Mouse (Mus musculus) layer of hippocampus, postnatal 10 days (tissue): ENCODE measurements around the gene Mypop. TPM values are rescaled to one million over a fixed set of nuclear protein-coding genes. Genes with fewer than 3 reads are reported as not detected.

ENCODE experiments used
- DNase-seq, 2 experiments: peaks; one replicate each; pipeline ENCODE4 v3.0.0; 2021; ENCODE audit warnings: low spot score in 2 of 2
- total RNA-seq, 2 experiments: library from RNA; stranded (reverse); gene quantifications; 2 replicates each; pipeline ENCODE4 v1.2.3; 2021

Mypop gene
- total RNA-seq, 2 experiments from 2014 or later, result 28.0 to 29.1 TPM

DNA sequence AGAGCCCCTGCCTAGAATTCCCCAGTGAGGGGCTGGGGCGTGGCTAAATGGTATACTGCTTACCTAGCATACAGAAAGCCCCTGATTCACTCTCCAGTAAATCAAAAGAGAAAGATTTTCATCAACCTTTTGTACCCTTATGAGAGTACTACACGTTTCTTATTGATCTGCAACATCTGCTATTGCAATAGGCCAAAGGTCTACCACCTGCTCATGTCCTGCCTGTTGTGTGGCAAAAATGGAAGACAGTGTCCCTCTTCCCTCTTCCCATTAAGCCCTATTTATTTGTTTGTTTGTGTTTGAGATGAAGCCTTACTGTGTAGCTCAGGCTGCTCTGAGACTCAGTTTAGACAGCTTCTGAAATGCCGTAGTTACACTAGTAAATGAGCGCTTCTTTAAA lies 25.0 kb downstream of the Mypop start:
- no peak for DNase-seq

- DNase-seq, result no peak
Measured at GRCm38 (mm10) chr7:19017909-19018308, 26.9 kb downstream of the Mypop start.

GRCm38 (mm10) chr7:19021048-19021447 lies 30.0 kb downstream of the Mypop start:
- DNase-seq, result no peak

GRCm38 (mm10) chr7:19022189-19022958 lies 31.3 kb downstream of the Mypop start:
- no peak for DNase-seq

GRCm38 (mm10) chr7:19023357-19023814 lies 32.3 kb downstream of the Mypop start, which contains the start of gene Foxa3:
TSS of gene Foxa3 (minus strand) at chr7:19023538.
- DNase-seq, result peak in 1 of 2 experiments; percentile 53

DNA sequence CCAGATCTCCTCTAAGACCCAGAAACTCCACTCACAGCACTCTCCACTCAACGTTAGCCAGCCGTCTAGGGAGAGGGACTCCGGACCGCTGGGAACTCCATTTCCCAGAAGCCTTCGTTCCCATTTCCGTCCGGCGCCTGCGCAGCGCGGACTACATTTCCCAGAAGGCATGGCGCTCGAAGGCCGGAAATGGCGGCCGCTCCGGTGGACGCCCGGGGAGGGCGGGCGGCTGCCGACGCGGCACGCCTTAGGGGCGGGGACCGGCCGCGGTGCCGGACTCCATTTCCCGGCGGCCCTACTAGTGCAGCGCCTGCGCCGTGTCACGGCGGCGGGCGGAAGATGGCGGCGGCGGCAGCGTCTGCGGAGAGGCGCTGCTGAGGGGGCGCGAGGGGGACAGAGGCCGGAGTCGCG lies 33.1 kb downstream of the Mypop start, which contains the start of gene Sympk:
Gene Sympk, plus strand, starts transcription at position 282 of the 411 bp plus-strand sequence.
- DNase-seq, result peak; percentile 94

DNA sequence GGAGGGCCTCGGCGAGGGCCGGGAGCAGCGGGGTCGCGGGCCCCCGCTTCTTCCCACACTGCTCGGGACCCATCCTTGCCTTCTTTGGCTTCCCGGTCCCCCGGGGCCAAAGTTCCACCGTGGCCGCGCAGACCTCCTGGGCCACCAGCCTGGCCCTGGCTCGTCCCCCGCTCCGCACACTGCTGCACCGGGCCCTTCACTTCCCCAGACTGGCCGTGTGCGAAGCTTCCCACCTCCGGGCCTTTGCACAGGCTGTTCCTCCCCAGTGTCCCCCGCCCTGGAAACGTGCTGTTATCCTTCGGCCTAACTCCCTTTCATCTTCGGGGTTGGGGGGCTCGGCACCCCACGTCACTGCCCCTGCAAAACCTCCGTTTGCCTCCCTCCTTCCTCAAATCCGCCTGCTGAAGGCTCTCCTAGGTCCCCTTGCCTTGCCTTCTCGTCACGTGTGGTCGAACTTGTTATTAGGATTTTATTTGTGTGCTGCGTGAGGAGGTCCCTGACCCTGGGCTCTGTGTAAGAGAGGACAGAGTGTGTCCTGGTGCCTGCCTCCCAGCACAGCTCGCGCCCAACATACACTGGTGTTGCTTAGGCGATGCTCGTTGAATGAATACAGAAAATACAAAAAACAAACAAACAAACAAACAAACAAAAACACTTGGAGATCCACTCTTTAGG lies 33.7 kb downstream of the Mypop start:
- DNase-seq, result peak; percentile 56 to 66

- no peak for DNase-seq
Measured at GRCm38 (mm10) chr7:19028067-19028466, 37.0 kb downstream of the Mypop start.

DNA sequence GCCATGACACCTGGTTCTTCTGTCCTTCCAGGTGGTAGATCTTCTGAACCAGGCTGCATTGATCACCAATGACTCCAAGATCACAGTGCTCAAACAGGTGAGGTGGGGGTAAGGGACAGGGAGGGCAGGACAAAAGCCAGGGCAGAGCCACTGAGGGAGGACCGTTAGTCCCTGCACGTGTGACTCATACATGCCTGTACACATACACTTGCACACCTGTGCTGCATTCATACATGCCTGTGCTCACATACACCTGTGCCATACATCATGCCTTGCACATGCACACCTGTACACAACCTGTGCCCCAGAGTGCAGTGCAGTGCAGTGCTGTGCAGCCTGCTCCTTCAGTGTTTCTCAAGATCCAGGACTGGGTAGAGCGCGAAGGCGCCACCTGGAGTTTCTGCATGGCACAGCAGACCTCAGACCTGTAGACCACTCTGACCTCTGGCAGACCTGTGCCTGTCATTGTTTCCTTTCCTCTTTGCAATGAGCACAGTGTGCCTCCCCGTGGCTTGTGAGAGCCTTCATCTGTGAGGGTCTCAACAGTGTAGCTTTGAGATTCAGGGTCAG lies 38.1 kb downstream of the Mypop start:
- peak in 1 of 2 experiments; percentile 57 for DNase-seq

- no peak for DNase-seq
Measured at GRCm38 (mm10) chr7:19031641-19032040, 40.6 kb downstream of the Mypop start.

DNA sequence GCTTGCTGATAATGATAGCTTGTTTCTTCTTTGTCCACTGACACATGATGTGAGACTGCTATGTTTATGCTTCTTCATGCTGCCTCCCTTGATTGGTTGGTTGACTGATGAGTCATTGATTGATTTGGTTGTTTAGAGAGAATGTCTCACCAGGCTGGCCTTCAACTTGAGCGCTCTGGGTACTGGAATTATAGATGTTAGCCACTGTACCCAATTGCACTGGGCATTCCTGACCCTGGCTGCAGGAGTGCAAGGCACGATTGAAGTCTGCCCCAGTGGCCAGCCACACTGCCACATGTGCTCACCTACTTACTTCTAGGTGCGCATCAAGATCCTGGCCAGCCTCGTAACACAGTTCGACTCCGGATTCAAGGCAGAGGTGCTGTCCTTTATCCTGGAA lies 53.6 kb downstream of the Mypop start:
- no peak for DNase-seq

DNA sequence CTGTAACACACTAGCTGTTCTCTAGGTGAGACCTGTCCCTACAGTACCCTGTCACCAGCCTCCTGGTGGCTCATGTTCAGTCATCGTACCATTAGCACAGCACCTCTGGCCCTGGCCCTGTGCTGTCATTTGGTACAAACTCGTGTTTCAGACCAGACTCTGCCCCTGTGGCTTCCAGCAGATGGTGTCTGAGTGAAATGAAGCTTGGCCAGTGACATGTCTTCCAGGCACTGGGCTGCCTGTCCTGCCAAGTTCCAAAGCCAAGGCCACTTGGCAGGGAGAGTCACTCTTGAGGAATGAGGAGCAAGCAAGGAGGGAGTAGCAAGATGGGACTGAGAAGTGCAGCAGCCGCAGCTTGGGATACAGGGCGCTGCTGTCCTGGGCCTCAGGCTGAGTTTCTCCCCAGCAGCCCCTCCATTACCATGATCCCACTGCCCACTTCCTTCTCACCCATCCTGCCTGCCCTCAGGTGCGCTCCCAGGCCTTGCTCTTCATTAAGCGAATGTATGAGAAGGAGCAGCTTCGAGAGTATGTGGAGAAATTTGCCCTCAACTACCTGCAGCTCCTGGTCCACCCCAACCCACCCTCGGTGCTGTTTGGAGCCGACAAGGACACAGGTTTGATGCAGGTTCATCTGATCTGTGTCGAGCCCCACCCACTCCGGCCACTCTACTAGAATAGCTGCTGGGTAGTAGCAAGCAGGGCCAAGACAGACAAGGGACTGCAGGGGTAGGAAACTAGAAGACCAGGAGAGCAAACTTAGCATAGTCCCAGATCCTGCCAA lies 55.4 kb downstream of the Mypop start:
- peak in 1 of 2 experiments; percentile 22 for DNase-seq

- no peak for DNase-seq
Measured at GRCm38 (mm10) chr7:19048006-19048527, 57.0 kb downstream of the Mypop start.

DNA sequence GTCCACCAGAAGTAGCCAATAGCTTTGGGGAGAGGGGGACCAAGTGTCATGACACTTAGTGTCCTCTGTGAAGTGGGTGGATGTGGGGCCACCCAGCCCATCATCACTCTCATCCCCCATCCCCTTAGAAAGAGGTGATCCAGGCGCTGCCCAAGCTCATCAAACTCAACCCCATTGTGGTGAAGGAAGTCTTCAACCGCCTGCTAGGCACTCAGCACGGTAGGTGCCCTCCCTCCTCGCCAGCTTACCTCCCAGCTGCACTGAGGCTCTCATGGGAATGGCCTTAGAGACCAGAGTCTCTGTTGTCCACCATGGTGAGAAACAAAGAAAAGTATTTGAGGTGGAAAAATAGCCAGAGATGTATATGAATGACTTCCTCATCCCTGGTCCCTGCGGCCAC lies 58.2 kb downstream of the Mypop start:
- no peak for DNase-seq

GRCm38 (mm10) chr7:19050172-19050571 lies 59.1 kb downstream of the Mypop start:
- peak in 1 of 2 experiments; percentile 33 for DNase-seq

DNA sequence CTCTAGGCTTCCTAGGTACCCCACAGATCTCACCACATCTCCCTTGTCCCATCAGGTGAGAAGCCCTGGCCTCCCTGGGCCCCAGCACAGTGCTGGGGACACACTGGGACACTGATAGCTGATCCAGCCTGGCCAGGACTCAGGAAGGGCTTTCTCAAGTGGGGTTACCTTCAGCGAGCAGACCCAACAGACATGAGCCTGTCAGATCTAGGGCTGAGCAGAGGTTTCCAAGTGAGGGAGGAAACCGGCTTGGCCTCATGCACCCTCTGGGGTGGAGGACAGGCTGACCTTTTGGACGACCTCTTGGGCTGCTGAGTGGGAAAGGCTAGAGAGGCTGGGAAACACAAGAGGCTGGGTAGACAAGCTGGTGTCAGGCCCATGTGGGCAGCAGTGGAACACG lies 60.1 kb downstream of the Mypop start:
- peak in 1 of 2 experiments; percentile 13 for DNase-seq

Other genes starting within 250 kb of the Mypop start
- gene Psg19, start 192.7 kb upstream of the Mypop start, total RNA-seq, result not detected
- not detected for gene Psg17, start 169.6 kb upstream of the Mypop start, total RNA-seq
- gene Mill2, start 151.3 kb upstream of the Mypop start, total RNA-seq, result 1 to 10 TPM; 1.5 to 2.2 TPM
- gene Pglyrp1, start 119.9 kb upstream of the Mypop start, total RNA-seq, result 10 to 100 TPM; 22.0 to 27.9 TPM
- gene Ccdc61, start 80.8 kb upstream of the Mypop start, total RNA-seq, result 10 to 100 TPM; 11.9 to 14.4 TPM
- 100 to 1,000 TPM; 106 to 112 TPM for gene Nova2, start 65.4 kb upstream of the Mypop start, total RNA-seq
- 1 to 10 TPM in 1 of 2 experiments, under 1 TPM in 1; 0.91 to 1.3 TPM for gene Nanos2, start 3.8 kb upstream of the Mypop start, total RNA-seq
- gene Irf2bp1, start 12.8 kb downstream of the Mypop start, total RNA-seq, result 10 to 100 TPM; 45.5 to 49.7 TPM
- gene Foxa3, start 32.3 kb downstream of the Mypop start, total RNA-seq, result not detected
- gene Sympk, start 33.1 kb downstream of the Mypop start, total RNA-seq, result 10 to 100 TPM; 88.4 to 90.2 TPM
- gene Rsph6a, start 63.4 kb downstream of the Mypop start, total RNA-seq, result under 1 TPM; 0.21 to 0.58 TPM
- gene Dmwd, start 85.0 kb downstream of the Mypop start, total RNA-seq, result 100 to 1,000 TPM; 141 to 148 TPM
- 10 to 100 TPM; 33.3 to 37.2 TPM for gene Dmpk, start 92.6 kb downstream of the Mypop start, total RNA-seq
- 1 to 10 TPM; 2.0 to 2.2 TPM for gene Six5, start 103.3 kb downstream of the Mypop start, total RNA-seq
- 1 to 10 TPM; 1.1 to 1.7 TPM for gene Gm4969, start 127.1 kb downstream of the Mypop start, total RNA-seq
- gene Fbxo46, start 128.6 kb downstream of the Mypop start, total RNA-seq, result 10 to 100 TPM; 11.5 to 13.9 TPM
- 10 to 100 TPM; 20.9 to 22.8 TPM for gene Qpctl, start 158.0 kb downstream of the Mypop start, total RNA-seq
- 100 to 1,000 TPM in 1 of 2 experiments, 10 to 100 TPM in 1; 94.1 to 100 TPM for gene Snrpd2, start 158.5 kb downstream of the Mypop start, total RNA-seq
- 1 to 10 TPM; 3.0 to 4.1 TPM for gene Gipr, start 174.9 kb downstream of the Mypop start, total RNA-seq
- 100 to 1,000 TPM; 183 to 198 TPM for gene Eml2, start 185.2 kb downstream of the Mypop start, total RNA-seq
- 1 to 10 TPM; 3.5 to 3.6 TPM for gene Gpr4, start 221.3 kb downstream of the Mypop start, total RNA-seq
- 10 to 100 TPM; 36.2 to 37.8 TPM for gene Opa3, start 237.1 kb downstream of the Mypop start, total RNA-seq